Mouse (Mus musculus): ENCODE data around the gene Lrfn4.

DNA sequence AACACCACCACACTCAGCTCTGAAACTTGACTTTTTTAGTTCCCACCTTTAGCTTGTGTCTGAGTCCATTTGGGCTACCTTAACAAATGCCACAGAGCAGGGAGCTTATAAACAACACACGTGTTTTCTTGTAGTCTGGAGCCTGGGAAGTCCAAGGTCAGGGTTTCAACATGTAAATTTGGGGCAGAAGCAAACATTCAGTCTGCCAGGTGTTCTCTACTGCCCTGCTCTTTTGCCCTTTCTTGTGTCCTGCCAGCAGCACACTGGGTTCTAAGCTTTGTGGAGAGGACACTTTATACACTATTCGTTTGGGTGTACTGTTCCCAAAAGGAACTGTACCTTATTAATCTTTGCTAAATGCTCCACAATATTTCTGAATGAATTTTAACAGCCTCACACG is 27.0 kb downstream of the Lrfn4 start:
- TF ChIP-seq POLR2A (IDR thresholded peaks at IDR 0.05; ENCODE audit: borderline replicate concordance, low read depth, low read length), result no peak
- TF ChIP-seq CTCF (IDR thresholded peaks at IDR 0.05; ENCODE audit: low read depth, low read length), result no peak
